Mouse (Mus musculus): Measurements from ENCODE around the gene Pdik1l.

Gene Pdik1l

GRCm38 (mm10) chr4:134286226-134287167 lies 1.2 kb downstream of the Pdik1l start:
- no peak for TF ChIP-seq GATA4 (IDR thresholded peaks at IDR 0.05; ENCODE audit: insufficient replicate concordance, low read length)

GRCm38 (mm10) chr4:134284942-134285341 lies 2.8 kb downstream of the Pdik1l start:
- TF ChIP-seq GATA4 (IDR thresholded peaks at IDR 0.05; ENCODE audit: insufficient replicate concordance, low read length): no peak

GRCm38 (mm10) chr4:134273417-134274345 lies 14.0 kb downstream of the Pdik1l start:
- TF ChIP-seq GATA4 (IDR thresholded peaks at IDR 0.05; ENCODE audit: insufficient replicate concordance, low read length): peak; percentile 48; the same call in 1 of the 2 replicates

- no peak for TF ChIP-seq GATA4 (IDR thresholded peaks at IDR 0.05; ENCODE audit: insufficient replicate concordance, low read length)
These were observed 14.8 kb downstream of the Pdik1l start for GRCm38 (mm10) chr4:134272731-134273416.

GRCm38 (mm10) chr4:134271979-134272378 lies 15.7 kb downstream of the Pdik1l start:
- TF ChIP-seq GATA4 (IDR thresholded peaks at IDR 0.05; ENCODE audit: insufficient replicate concordance, low read length): no peak

GRCm38 (mm10) chr4:134268102-134268655 lies 19.5 kb downstream of the Pdik1l start:
- no peak for TF ChIP-seq GATA4 (IDR thresholded peaks at IDR 0.05; ENCODE audit: insufficient replicate concordance, low read length)

- no peak for TF ChIP-seq GATA4 (IDR thresholded peaks at IDR 0.05; ENCODE audit: insufficient replicate concordance, low read length)
These were observed 21.7 kb downstream of the Pdik1l start for GRCm38 (mm10) chr4:134265860-134266585.

- TF ChIP-seq GATA4 (IDR thresholded peaks at IDR 0.05; ENCODE audit: insufficient replicate concordance, low read length): no peak
These were observed 24.5 kb downstream of the Pdik1l start for GRCm38 (mm10) chr4:134263191-134263590.

GRCm38 (mm10) chr4:134258354-134258753 lies 29.3 kb downstream of the Pdik1l start:
- no peak for TF ChIP-seq GATA4 (IDR thresholded peaks at IDR 0.05; ENCODE audit: insufficient replicate concordance, low read length)

- TF ChIP-seq GATA4 (IDR thresholded peaks at IDR 0.05; ENCODE audit: insufficient replicate concordance, low read length): no peak
These were observed 30.3 kb downstream of the Pdik1l start for GRCm38 (mm10) chr4:134257198-134258009.

- TF ChIP-seq GATA4 (IDR thresholded peaks at IDR 0.05; ENCODE audit: insufficient replicate concordance, low read length): no peak
These were observed 31.1 kb downstream of the Pdik1l start for GRCm38 (mm10) chr4:134256407-134257197.

GRCm38 (mm10) chr4:134255854-134256253 lies 31.8 kb downstream of the Pdik1l start:
- TF ChIP-seq GATA4 (IDR thresholded peaks at IDR 0.05; ENCODE audit: insufficient replicate concordance, low read length): no peak

All from liver, adult (tissue).